Mouse (Mus musculus) stomach, postnatal 0 days (tissue): ENCODE data around the gene Hacl1.
"Not testable (repeated sequence)": the region's sequence is repeated elsewhere in the genome, so short reads cannot be mapped to it uniquely, and the experiment has no call there.

Experiments used
- CTCF ChIP-seq: IDR thresholded peaks from 2 replicates; pipeline ENCODE4 v1.5.1; 2016; ENCODE audit warnings: antibody characterized with exemption, low read depth, mild to moderate bottlenecking, moderate library complexity
- EP300 ChIP-seq: optimal IDR thresholded peaks from 2 replicates; pipeline ENCODE3; 2016; ENCODE audit warnings: antibody characterized with exemption

DNA sequence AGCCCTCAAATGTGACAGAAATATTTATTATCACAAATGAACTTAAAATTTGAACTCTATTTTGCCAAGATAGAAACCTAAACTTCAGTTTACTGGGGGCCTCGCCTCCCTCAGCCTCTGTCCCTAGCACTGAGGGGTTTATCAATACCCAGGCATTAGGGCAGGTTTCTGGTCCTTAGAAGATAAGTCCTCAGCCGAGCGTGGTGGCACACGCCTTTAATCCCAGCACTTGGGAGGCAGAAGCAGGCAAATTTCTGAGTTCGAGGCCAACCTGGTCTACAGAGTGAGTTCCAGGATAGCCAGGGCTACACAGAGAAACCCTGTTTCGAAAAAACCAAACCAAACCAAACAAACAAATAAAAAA, 38.5 kb downstream of the Hacl1 start:
- TF ChIP-seq CTCF, EP300: not testable (repeated sequence)
